Mouse (Mus musculus): ENCODE measurements around the gene Limd1. TPM values are rescaled to one million over a fixed set of nuclear protein-coding genes. Genes with fewer than 3 reads are reported as not detected.

The Limd1 gene
- total RNA-seq, 1 experiment from 2014 or later: 33.2 TPM

DNA sequence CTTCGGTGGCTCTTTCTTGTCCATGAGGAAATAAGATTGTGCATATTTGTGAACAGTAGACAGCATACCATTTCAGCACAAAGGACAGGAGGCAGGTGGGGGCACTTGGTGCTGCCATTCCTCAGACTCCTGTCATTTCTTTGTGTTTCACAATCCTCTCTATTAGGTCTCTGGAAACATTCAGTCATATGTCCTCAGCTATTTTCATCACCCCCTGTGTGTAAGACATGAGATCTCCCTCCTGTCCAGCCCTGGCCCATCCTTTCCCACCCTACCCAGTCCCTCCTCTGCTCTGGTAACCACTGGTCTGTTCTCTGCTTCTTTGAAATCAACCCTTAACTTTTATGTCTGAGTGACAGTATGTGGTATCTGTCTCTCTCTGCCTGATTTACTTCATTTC, 5.1 kb downstream of the Limd1 start:
- no peak for DNase-seq

- no peak for DNase-seq
Measured at GRCm38 (mm10) chr9:123484830-123485229, 6.3 kb downstream of the Limd1 start.

GRCm38 (mm10) chr9:123485561-123485960, 7.1 kb downstream of the Limd1 start:
- DNase-seq: no peak

GRCm38 (mm10) chr9:123486635-123487034, 8.1 kb downstream of the Limd1 start:
- DNase-seq: no peak

- DNase-seq: no peak
Measured at GRCm38 (mm10) chr9:123489073-123489472, 10.6 kb downstream of the Limd1 start.

- peak; percentile 47 for DNase-seq
Measured at GRCm38 (mm10) chr9:123489727-123490343, 11.3 kb downstream of the Limd1 start.

- peak; percentile 54 for DNase-seq
Measured at GRCm38 (mm10) chr9:123490930-123491329, 12.4 kb downstream of the Limd1 start.

DNA sequence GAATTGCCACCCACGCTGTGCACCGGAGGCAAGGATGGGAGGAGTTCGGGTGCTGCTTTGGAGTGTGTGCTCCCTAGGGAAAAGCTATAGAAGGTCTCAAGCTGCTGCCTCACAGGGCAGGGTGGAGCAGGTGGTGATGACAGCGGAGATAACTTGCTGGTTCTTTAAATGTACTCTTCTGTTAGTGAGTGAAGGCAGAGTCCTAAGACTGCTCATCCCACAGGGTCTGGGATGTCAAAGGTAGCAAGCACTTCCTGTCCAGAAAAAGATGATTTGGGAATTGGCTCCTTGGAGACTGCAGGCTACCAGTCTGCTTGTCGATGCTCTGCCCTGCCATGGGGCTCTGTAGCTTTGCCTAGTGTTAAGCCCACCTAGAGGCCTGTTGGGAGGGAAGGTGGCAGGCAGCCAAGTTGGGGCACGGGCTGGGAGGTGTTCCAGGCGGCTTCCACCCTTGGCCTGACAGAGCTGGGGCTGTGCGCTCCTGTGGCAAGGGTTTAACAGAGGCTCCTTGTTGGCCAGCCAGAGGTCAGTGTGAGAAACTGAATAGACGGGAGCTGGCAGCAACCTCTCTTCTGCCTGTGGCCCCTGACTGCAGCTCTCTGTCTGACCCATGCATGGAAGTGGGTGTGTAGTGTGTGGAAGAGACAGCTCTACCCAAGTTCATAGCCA, 13.5 kb downstream of the Limd1 start:
- peak; percentile 55 for DNase-seq

DNA sequence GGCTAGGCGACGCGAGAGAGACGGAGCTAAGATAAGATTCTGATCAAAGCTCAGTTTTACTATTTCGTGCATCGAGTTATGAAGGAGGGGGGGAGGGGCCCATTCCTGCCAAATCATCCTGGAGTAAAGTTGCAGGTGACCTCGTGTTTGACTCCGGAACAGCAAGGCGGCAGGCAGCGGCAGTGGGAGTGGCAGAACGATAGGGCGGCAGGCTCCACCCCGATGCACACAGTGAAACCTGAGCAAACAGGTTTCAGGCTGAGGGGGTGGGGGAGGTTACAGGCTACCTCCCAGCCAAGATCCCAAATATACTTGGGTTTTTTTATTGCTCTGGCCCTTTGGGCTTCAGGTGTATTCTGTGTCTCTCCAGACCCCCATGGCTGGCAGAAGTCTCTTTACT, 18.2 kb downstream of the Limd1 start:
- peak; percentile 8 for DNase-seq

DNA sequence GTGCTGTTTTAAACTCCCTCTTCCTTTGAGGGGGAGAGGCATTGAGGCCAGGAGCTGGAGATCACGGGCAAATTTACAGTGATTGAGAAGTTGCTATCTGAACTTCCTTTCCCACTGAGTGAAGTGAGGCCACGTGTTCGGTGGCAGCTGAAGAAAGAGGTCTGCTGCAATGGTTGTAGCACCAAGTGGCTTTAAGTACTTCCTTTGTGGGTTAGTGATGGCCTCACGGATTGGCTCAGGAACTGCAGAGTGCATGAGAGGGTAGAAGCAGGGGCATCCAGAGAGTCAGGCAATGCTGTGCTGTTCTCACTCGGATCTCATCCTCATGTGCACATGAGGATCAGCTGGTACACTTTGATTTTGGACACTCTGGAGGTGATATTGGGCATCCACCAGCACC, 19.4 kb downstream of the Limd1 start:
- no peak for DNase-seq

GRCm38 (mm10) chr9:123500480-123500879, 22.0 kb downstream of the Limd1 start:
- peak; percentile 37 for DNase-seq

DNA sequence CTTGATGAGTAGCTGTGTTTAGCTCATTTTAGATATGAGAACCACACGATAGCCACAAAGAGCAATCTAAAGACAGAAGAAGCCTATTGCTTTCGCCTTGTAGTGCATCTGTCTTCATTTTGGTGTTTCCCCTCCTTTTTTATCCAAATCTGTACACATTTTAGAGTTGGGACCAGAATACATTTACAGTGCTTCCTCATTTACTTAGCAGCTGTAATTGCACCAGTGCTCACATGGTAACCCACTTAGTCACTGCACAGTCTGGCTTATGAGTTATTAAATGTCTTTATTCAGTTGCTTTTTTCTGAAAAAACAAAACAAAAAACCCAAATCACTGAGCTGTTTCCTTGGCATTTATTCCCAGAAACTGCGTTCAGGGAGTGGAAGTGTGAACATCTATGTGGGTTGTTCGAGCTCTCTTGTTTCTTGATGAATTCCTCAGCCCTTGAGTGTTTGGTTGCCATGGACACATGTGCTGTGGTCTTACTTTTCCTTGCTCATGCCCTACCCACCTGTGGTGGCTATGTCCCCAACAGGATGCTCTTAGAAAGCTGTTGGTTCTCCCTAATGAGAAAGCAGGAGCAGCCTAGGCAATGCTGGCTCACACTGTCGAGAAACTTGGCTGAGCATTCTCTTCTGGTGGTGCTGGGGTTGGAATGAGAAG, 24.8 kb downstream of the Limd1 start:
- no peak for DNase-seq

GRCm38 (mm10) chr9:123504325-123504724, 25.8 kb downstream of the Limd1 start:
- peak; percentile 78 for DNase-seq

DNA sequence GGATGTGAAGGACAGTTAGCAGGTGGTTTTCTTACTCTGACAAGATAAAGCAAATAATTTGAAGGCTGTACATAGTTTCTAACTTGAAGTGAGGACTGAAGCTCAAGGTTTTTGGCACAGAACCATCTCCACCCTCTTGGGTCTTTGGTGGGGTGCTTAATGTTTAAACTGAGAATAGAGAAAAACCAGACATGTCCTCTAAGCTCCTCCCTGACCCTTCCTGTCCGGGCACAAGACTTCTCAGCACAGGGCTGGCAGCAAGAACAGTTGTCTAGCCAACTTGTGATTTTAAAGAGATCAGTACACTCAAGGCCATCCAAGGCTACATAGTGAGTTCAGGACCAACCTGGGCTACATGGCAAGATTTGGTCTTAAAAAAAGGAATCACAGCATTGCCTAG, 27.1 kb downstream of the Limd1 start:
- DNase-seq: no peak

GRCm38 (mm10) chr9:123506270-123507146, 28.0 kb downstream of the Limd1 start:
- no peak for DNase-seq

GRCm38 (mm10) chr9:123507380-123507779, 28.9 kb downstream of the Limd1 start:
- DNase-seq: no peak

GRCm38 (mm10) chr9:123508986-123509385, 30.5 kb downstream of the Limd1 start:
- no peak for DNase-seq

DNA sequence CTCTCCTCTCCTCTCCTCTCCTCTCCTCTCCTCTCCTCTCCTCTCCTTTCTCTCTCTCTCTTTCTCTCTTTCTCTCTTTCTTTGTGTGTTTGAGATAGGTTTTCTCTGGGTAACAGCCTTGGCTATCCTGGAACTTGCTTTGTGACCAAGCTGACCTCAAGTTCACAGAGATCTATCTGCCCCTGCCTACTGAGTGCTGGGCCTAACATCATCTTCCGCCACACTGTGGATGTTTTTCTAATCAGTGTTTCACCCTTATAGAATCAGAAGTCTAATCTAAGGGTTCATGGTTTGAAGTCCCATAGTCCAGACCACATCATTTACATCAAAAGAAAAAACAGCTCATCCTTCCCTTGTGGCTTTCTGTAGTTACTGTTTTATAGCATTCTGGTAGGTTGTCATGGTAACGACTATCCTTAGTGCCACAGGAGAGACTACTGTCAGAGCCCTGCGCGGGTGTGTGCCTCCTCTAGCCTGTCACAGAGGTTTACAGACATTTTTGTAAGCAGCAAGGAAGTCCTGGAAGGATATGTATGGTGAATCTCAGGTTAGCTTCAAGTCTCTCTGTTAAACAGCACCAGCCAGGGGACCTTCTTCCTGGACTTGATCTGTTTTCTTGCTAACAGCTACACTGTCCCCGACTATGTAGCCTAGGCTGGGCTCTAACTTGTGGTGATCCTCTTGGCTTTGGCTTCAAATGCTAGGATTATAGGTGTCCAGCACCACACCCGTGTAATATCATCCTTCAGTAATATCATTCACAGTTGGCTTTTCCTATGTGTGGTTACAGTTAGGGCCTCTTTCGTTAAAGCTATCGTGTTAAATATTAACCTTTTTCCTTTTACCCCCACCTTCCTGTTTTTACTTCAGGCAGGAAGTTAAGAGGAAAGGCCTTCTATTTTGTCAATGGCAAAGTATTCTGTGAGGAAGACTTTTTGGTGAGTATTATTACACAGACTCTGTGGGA, 31.4 kb downstream of the Limd1 start:
- DNase-seq: no peak

- DNase-seq: no peak
Measured at GRCm38 (mm10) chr9:123510926-123511325, 32.4 kb downstream of the Limd1 start.

- DNase-seq: no peak
Measured at GRCm38 (mm10) chr9:123512482-123512881, 34.0 kb downstream of the Limd1 start.

GRCm38 (mm10) chr9:123515087-123515486, 36.6 kb downstream of the Limd1 start:
- DNase-seq: no peak

Measured in adrenal gland, postnatal 14 days (tissue).